Mouse (Mus musculus) CH12.LX (cell line): ENCODE data around the gene Gatd1.

Source experiments
- MAZ ChIP-seq: IDR thresholded peaks from 2 replicates; pipeline ENCODE4 v1.6.1; 2012; ENCODE audit warnings: low read depth, mild to moderate bottlenecking, inconsistent platforms, low read length, improper control_type of control experiment, moderate library complexity
- NRF1 ChIP-seq: IDR thresholded peaks from 2 replicates; pipeline ENCODE4 v1.6.1; 2014; ENCODE audit warnings: low read depth, mild to moderate bottlenecking, inconsistent platforms, low read length, improper control_type of control experiment, moderate library complexity

GRCm38 (mm10) chr7:141437178-141438120 lies 23.5 kb upstream of the Gatd1 start, which contains the start of gene Slc25a22:
- TF ChIP-seq NRF1 (peak; percentile 37; the same call in 1 of the 2 replicates), MAZ (peak; percentile 76; the same call in 1 of the 2 replicates)
